Mouse (Mus musculus) embryonic facial prominence, embryonic 15.5 days (tissue): ENCODE measurements around the gene 1700003F12Rik. TPM values are rescaled to one million over a fixed set of nuclear protein-coding genes. Genes with fewer than 3 reads are reported as not detected.

Experiments
- ATAC-seq: fragments of 200-750 bp; cut with Nextera tagmentation; 2 replicates; pipeline ENCODE4 v1.8.0; 2017; ENCODE audit warnings: low read depth, moderate TSS enrichment; ENCODE audit not compliant: insufficient number of reproducible peaks, low FRiP score, low TSS enrichment
- H3K27ac ChIP-seq: fragments of 300-500 bp; sonication (generic); replicated peaks from 2 replicates; pipeline ENCODE4 v1.5.1; 2015; ENCODE audit warnings: mild to moderate bottlenecking, inconsistent platforms
- H3K27me3 ChIP-seq: fragments of 300-500 bp; sonication (generic); 2 replicates; pipeline ENCODE4 v1.6.1; 2015; ENCODE audit warnings: inconsistent platforms
- H3K36me3 ChIP-seq: fragments of 300-500 bp; sonication (generic); 2 replicates; pipeline ENCODE4 v1.6.1; 2015; ENCODE audit warnings: mild to moderate bottlenecking, inconsistent platforms
- H3K4me1 ChIP-seq: fragments of 300-500 bp; sonication (generic); 2 replicates; pipeline ENCODE4 v1.6.1; 2015; ENCODE audit warnings: inconsistent platforms
- H3K4me2 ChIP-seq: fragments of 300-500 bp; sonication (generic); replicated peaks from 2 replicates; pipeline ENCODE4 v1.6.1; 2015; ENCODE audit warnings: mild to moderate bottlenecking, inconsistent platforms
- H3K4me3 ChIP-seq: fragments of 300-500 bp; sonication (generic); replicated peaks from 2 replicates; pipeline ENCODE4 v1.5.1; 2015; ENCODE audit warnings: mild to moderate bottlenecking, inconsistent platforms
- H3K9ac ChIP-seq: fragments of 300-500 bp; sonication (generic); 2 replicates; pipeline ENCODE4 v1.6.1; 2015; ENCODE audit warnings: inconsistent platforms
- H3K9me3 ChIP-seq: fragments of 300-500 bp; sonication (generic); replicated peaks from 2 replicates; pipeline ENCODE4 v1.6.1; 2016; ENCODE audit warnings: inconsistent platforms
- WGBS: fragments of 180-500 bp; shearing (Covaris S2); methylation state at CpG from one replicate; pipeline ENCODE4 v1.1.7; 2015; 5-methylcytosine and 5-hydroxymethylcytosine counted together
- polyA plus RNA-seq: library from polyadenylated mRNA; unstranded; fragments of >200 nt; fragmentation: Nextera tagmentation; extraction: Ambion mirVana; gene quantifications from 2 replicates; pipeline ENCODE4 v1.2.1, GENCODE M21; 2015

The 1700003F12Rik gene
- polyA plus RNA-seq, 1 experiment from 2014 or later: 0.83 TPM

DNA sequence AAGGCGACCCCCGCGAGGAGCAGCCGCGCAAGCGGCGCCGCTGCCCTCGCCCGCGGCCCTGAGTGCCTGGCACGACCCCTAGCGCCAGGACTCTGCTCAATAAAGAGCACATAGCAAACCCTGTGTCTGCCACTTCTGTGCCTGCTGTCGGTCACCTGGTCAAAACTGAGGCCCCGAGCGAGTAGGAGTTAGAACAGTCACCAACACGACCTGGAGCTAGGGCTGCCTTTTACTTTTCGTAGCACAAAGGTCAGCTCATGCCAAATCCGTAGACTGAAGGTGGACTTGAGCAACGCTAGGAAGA, 3.0 kb downstream of the 1700003F12Rik start:
- no peak overlapping the region for H3K27ac ChIP-seq
- no peaks in the 10 kb centered on the region for H3K9me3 ChIP-seq
- no peak for ATAC-seq
- H3K27me3 ChIP-seq: peaks cover 7% of the 10 kb centered on the region
- no peaks in the 10 kb centered on the region for H3K36me3 ChIP-seq
- H3K4me2 ChIP-seq: peak overlapping the region; percentile 87
- H3K9ac ChIP-seq: no peak overlapping the region
- H3K4me1 ChIP-seq: peaks cover 36% of the 10 kb centered on the region
- 18% methylated on average over 20 of the region's 20 CpGs for WGBS
- H3K4me3 ChIP-seq: peak overlapping the region; percentile 48

DNA sequence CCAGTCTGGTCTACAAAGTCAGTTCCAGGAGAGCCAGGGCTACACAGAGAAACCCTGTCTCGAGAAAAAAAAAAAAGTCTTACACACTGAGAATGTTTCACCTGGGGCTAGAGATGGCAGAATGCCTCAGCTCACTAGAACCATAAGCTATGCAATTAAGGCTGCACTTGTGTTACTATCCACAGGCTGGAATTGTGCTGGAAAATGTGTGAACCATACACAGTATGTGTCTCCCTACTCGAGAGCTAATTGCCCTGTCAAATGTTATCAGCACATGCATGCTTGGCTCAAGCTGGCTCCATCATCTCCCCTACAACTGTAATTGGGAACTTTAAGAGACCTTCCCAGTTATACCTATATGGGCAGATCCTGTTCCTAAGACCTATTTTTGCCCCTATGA, 4.1 kb downstream of the 1700003F12Rik start:
- Histone ChIP-seq H3K36me3 (no peaks in the 10 kb centered on the region), H3K27me3 (peaks cover 7% of the 10 kb centered on the region), H3K4me2 (no peak overlapping the region), H3K27ac (no peak overlapping the region), H3K9ac (no peak overlapping the region), H3K9me3 (no peaks in the 10 kb centered on the region), H3K4me3 (no peak overlapping the region), H3K4me1 (peaks cover 43% of the 10 kb centered on the region)
- ATAC-seq: no peak
- 69% methylated on average over 2 of the region's 2 CpGs for WGBS

- Histone ChIP-seq H3K27ac (peak within 1 kb of the TSS; percentile 18; the same call in 1 of the 2 replicates), H3K27me3 (peaks cover 7% of the 10 kb centered on the region), H3K36me3 (no peaks in the 10 kb centered on the region), H3K4me2 (peak within 1 kb of the TSS; percentile 45), H3K9me3 (no peaks in the 10 kb centered on the region), H3K4me1 (peaks cover 43% of the 10 kb centered on the region), H3K9ac (no peak within 1 kb of the TSS), H3K4me3 (peak within 1 kb of the TSS; percentile 22)
- ATAC-seq: no peak
- 79% methylated on average over 4 of the region's 4 CpGs for WGBS
Measured at GRCm38 (mm10) chr2:154551476-154551875, 4.6 kb downstream of the 1700003F12Rik start, which contains the start of gene Actl10. Actl10 (plus strand) TSS chr2:154551776.

GRCm38 (mm10) chr2:154551927-154552326, 5.0 kb downstream of the 1700003F12Rik start:
- H3K9me3 ChIP-seq: no peaks in the 10 kb centered on the region
- 34% methylated on average over 21 of the region's 21 CpGs for WGBS
- no peaks in the 10 kb centered on the region for H3K36me3 ChIP-seq
- H3K9ac ChIP-seq: no peak overlapping the region
- H3K27ac ChIP-seq: no peak overlapping the region
- H3K4me1 ChIP-seq: peaks cover 44% of the 10 kb centered on the region
- peaks cover 7% of the 10 kb centered on the region for H3K27me3 ChIP-seq
- H3K4me3 ChIP-seq: peak overlapping the region; percentile 22; the same call in 1 of the 2 replicates
- no peak for ATAC-seq
- H3K4me2 ChIP-seq: peak overlapping the region; percentile 45

- H3K4me1 ChIP-seq: peaks cover 49% of the 10 kb centered on the region
- peak overlapping the region; percentile 22 for H3K4me3 ChIP-seq
- H3K9ac ChIP-seq: no peak overlapping the region
- peak overlapping the region; percentile 45 for H3K4me2 ChIP-seq
- no peaks in the 10 kb centered on the region for H3K9me3 ChIP-seq
- no peaks in the 10 kb centered on the region for H3K36me3 ChIP-seq
- 28% methylated on average over 27 of the region's 27 CpGs for WGBS
- H3K27ac ChIP-seq: peak overlapping the region; percentile 18; the same call in 1 of the 2 replicates
- peaks cover 7% of the 10 kb centered on the region for H3K27me3 ChIP-seq
- peak; percentile 59 for ATAC-seq
Measured at GRCm38 (mm10) chr2:154552424-154552907, 5.6 kb downstream of the 1700003F12Rik start.

DNA sequence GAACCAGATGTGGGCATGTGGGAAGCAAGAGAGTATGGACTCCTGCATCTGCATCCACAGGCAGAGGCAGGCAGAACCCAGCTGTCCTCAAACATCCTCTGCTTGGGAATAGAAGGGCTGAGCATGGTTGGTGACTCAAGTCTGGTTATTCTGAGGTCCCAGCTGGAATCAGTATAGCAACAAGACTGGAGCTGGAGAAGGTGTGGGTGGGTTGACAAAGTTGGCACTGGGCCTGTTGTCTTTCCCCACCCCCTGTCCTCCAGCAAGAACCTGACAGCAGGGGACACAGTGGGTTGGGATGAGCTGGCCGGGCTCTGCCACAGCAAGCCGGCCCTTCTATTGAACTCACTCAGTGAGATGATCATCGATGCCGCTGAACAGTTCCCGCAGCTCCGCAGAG, 8.3 kb downstream of the 1700003F12Rik start:
- WGBS: 81% methylated on average over 6 of the region's 6 CpGs

DNA sequence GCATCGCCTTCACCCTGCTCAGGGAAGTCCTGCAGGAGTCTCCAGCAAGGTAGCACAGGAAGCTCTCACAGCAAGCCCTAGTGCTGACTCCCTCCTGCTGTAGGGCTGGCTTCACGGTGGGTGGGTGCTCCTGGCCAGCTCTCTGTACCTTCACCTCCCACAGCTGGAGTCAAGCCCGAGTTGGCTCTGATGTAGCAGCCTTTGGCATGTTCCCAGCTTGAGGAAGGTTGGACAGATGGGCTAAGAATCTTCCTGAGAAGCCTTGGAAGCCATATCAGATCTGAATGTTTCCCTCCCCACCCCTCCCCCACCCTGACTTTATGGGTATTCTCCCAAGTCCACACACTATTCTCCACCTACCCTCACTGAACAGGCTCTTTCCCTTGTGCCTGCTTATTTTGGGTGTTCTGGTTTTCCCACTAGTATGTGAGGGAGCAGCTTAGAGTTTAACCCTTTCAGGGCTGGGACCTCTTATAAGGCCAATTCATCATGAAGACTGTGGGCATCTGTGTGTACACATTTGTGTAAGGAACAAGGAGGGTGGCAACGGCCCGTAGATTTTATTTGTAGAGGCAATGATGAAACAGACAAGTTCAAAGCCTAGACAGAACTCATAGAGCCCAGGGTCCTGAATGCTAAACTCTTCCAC, 10.4 kb downstream of the 1700003F12Rik start:
- Histone ChIP-seq H3K9ac (no peak overlapping the region), H3K4me2 (no peak overlapping the region), H3K9me3 (no peaks in the 10 kb centered on the region), H3K4me3 (no peak overlapping the region), H3K27ac (no peak overlapping the region), H3K4me1 (peaks cover 42% of the 10 kb centered on the region), H3K36me3 (peaks cover 16% of the 10 kb centered on the region), H3K27me3 (no peaks in the 10 kb centered on the region)
- 45% methylated on average over 5 of the region's 5 CpGs for WGBS
- ATAC-seq: no peak

More for the DNA sequence above, 8.3 kb downstream of the 1700003F12Rik start:
- Histone ChIP-seq H3K9ac (no peak overlapping the region), H3K27me3 (peaks cover 7% of the 10 kb centered on the region), H3K4me3 (no peak overlapping the region), H3K4me1 (peaks cover 51% of the 10 kb centered on the region), H3K27ac (no peak overlapping the region), H3K9me3 (no peaks in the 10 kb centered on the region), H3K36me3 (no peaks in the 10 kb centered on the region), H3K4me2 (no peak overlapping the region)
- no peak for ATAC-seq

DNA sequence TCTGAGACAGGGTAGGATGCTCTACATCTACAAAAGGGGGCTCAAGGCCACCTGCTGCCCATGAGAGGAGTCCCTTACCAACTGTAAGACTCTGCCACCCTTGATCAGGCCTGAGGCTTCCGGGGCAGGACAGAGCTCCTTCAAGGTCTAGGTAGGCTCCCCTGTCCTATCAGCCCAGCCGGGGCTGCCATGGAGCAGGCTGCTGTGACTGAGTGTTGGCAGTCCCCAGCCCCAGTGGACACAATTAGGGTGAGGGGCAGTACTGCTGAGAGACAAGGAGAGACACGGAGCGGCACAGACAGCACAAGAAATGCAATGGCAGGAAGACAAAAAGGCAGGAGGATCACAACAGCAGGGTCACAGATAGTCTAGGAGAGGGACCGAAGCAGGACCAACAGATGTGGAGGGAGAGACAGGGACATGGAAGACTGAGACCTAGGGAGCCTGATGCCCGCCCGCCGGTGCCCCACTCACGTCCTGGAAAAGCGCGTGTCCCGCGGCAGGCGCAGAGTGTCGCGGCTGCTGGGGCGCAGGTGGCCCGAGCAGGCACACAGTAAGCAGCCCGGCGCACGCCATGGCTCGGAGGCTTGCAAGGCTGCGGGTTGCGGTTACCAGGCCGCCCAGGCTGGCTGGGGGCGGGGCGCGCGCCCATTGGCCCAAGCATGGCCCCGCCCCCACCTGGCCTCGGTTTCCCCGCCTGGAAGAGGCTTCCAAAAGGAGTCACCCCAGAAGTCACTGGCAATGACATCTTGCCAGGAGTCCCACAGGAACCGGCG, 11.6 kb downstream of the 1700003F12Rik start, which contains the start of gene Necab3:
Necab3 (minus strand) TSS at position 627 of the 776 bp plus-strand sequence.
- WGBS: 8% methylated on average over 34 of the region's 34 CpGs
- Histone ChIP-seq H3K36me3 (peaks cover 26% of the 10 kb centered on the region), H3K27me3 (no peaks in the 10 kb centered on the region), H3K27ac (0 out of 2 replicates have a peak within 1 kb of the TSS, but pooled peaks have one; percentile 13), H3K4me1 (peaks cover 36% of the 10 kb centered on the region), H3K9me3 (no peaks in the 10 kb centered on the region), H3K4me2 (peak within 1 kb of the TSS; percentile 60), H3K9ac (0 out of 2 replicates have a peak within 1 kb of the TSS, but pooled peaks have one; percentile 1), H3K4me3 (peak within 1 kb of the TSS; percentile 28)
- peak; percentile 43; the same call in 1 of the 2 replicates for ATAC-seq

- no peak overlapping the region for H3K27ac ChIP-seq
- WGBS: 81% methylated on average over 22 of the region's 22 CpGs
Measured at GRCm38 (mm10) chr2:154563612-154564170, 16.8 kb downstream of the 1700003F12Rik start.

DNA sequence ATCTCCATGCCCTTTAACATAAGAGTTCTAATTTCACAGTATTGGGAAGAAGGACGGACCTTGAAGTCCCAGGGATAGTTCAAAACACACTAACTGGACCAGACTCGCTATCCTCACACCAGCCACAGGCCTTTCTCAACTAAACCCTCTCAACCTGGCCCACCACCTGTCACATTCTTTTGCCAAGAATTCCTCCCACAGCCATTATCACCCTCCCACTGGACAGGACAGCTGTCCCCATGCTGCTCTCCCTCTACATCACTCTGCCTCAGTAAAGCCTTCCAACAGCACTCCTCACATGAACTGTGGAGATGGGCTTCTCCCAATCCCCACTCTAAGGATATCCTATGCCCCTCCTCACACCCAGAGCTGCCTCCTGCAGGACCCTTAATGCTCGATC, 18.7 kb downstream of the 1700003F12Rik start:
- Histone ChIP-seq H3K4me3 (no peak overlapping the region), H3K27me3 (no peaks in the 10 kb centered on the region), H3K27ac (peak overlapping the region; percentile 24; the same call in 1 of the 2 replicates), H3K4me2 (no peak overlapping the region), H3K4me1 (peaks cover 41% of the 10 kb centered on the region), H3K9me3 (no peaks in the 10 kb centered on the region), H3K9ac (no peak overlapping the region), H3K36me3 (peaks cover 30% of the 10 kb centered on the region)
- WGBS: 67% methylated on average over 3 of the region's 3 CpGs
- no peak for ATAC-seq

More at GRCm38 (mm10) chr2:154563612-154564170, 16.8 kb downstream of the 1700003F12Rik start:
- Histone ChIP-seq H3K4me1 (peaks cover 36% of the 10 kb centered on the region), H3K4me2 (no peak overlapping the region), H3K36me3 (peaks cover 32% of the 10 kb centered on the region), H3K9me3 (no peaks in the 10 kb centered on the region), H3K9ac (no peak overlapping the region), H3K27me3 (no peaks in the 10 kb centered on the region), H3K4me3 (no peak overlapping the region)
- no peak for ATAC-seq

GRCm38 (mm10) chr2:154566641-154567040, 19.8 kb downstream of the 1700003F12Rik start:
- Histone ChIP-seq H3K27ac (peak overlapping the region; percentile 29; the same call in 1 of the 2 replicates), H3K9me3 (no peaks in the 10 kb centered on the region), H3K27me3 (no peaks in the 10 kb centered on the region), H3K36me3 (peaks cover 20% of the 10 kb centered on the region), H3K4me2 (no peak overlapping the region), H3K9ac (no peak overlapping the region), H3K4me1 (peaks cover 51% of the 10 kb centered on the region), H3K4me3 (no peak overlapping the region)
- ATAC-seq: no peak
- 35% methylated on average over 8 of the region's 8 CpGs for WGBS
